Mouse (Mus musculus): ENCODE measurements around the gene Cep78. TPM values are rescaled to one million over a fixed set of nuclear protein-coding genes. Genes with fewer than 3 reads are reported as not detected.
A peak's percentile ranks its signal among the peaks of the same experiment; 100 is the strongest.

Gene Cep78
- polyA plus RNA-seq, 1 experiment from 2014 or later, result 24.2 TPM

DNA sequence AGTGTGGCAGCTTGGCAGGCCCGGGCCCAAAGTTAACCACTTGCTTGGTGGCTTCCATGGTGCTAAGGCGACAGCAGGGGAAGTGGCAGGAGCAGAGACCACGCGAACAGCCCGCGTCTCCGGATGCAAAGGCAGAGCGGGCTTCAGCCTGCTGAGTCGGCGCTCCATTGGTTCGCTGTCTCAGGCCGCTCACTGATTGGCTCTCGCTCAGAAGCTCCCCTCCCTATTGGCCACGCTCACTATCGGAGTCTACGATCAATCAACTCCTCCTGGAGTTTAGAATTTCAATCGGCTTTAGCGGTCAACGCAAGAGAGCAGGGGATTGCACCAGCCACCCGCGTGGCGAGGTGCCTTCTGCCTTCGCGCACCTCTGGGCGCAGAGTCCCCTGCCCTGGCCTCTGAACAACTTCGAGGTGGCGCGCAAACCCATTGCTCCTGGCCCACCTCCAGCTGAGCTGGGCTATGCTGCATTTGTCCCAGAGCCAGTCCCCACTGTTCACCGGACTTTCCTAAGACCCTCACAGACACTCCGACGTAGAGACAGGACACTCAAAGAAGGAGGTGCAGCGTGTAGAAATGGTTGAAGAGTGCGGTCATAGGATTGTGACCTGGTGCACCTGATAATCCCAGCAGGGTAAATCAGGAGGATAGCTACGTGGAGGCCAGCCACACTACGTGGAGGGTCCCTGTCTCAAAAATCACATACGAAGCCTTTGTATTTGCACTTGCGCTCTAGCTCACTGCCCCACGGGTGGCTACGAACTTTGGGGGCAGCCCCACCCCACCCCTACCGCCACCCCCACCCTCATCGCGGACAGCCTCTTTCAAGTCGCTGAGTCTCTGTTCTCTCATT, 59.7 kb downstream of the Cep78 start:
- Histone ChIP-seq H3K4me1 (replicated peaks; ENCODE audit: control insufficient read depth, insufficient read depth, low read length) (peaks cover 18% of the 10 kb centered on the region), H3K9me3 (ENCODE audit: control insufficient read depth, low read length) (no peaks in the 10 kb centered on the region), H3K4me2 (ENCODE audit: low read length) (peak overlapping the region; percentile 91), H3K9ac (ENCODE audit: low read length) (peak overlapping the region; percentile 55), H3K27ac (ENCODE audit: low read depth) (peak overlapping the region; percentile 69), H3K36me3 (ENCODE audit: control insufficient read depth, insufficient read depth, low read length) (no peaks in the 10 kb centered on the region), H3K4me3 (ENCODE audit: low read depth, low read length) (peak overlapping the region; percentile 61), H3K27me3 (replicated peaks; ENCODE audit: control insufficient read depth, insufficient read depth, low read length) (no peaks in the 10 kb centered on the region)
- DNase-seq (ENCODE audit: low spot score) (peak; percentile 88), ATAC-seq (replicated peaks; ENCODE audit: low FRiP score, low TSS enrichment, low read depth) (peak; percentile 99)
- WGBS, result 4% methylated on average over 43 of the region's 43 CpGs

DNA sequence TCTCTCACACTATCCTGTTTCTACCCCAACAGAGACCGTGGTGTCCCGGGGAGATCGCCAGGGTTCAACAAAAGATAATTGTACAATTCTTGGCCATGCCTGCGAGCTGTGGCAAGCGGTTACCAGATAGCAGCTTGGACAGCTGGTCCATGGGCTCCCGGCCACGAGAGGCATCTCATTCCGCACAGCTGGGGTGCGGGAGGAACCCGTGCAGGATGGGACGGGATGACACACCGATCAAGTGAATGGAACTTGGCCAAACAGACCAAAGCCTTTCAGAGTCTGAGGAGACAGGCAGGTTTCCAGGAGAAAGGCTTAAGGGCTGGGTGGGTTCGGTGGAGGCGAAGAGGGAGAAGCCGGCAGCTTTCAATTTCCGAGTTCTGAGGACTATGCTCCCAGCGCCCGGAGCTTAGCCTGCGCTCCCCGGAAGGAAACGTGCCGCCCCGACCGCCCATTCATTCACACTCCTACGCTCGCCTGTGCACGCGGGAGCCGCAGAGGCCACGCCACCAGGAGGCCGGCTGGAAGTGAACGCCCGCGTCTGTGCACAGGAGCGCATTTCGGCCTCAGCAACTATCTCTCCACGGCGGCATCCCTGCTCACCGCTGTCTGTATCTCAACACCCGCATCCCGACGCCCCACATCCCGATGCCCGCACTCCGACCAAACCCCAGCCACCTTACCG, 60.5 kb downstream of the Cep78 start:
- peak overlapping the region; percentile 69 for H3K27ac ChIP-seq (ENCODE audit: low read depth)
- peak overlapping the region; percentile 91 for H3K4me2 ChIP-seq (ENCODE audit: low read length)
- 0 out of 2 replicates have a peak, but pooled peaks cover under 1% of the 10 kb centered on the region for H3K36me3 ChIP-seq (ENCODE audit: control insufficient read depth, insufficient read depth, low read length)
- no peaks in the 10 kb centered on the region for H3K9me3 ChIP-seq (ENCODE audit: control insufficient read depth, low read length)
- H3K4me1 ChIP-seq (replicated peaks; ENCODE audit: control insufficient read depth, insufficient read depth, low read length), result peaks cover 18% of the 10 kb centered on the region
- ATAC-seq (replicated peaks; ENCODE audit: low FRiP score, low TSS enrichment, low read depth), result peak; percentile 66
- H3K9ac ChIP-seq (ENCODE audit: low read length), result peak overlapping the region; percentile 55
- peak overlapping the region; percentile 61 for H3K4me3 ChIP-seq (ENCODE audit: low read depth, low read length)
- H3K27me3 ChIP-seq (replicated peaks; ENCODE audit: control insufficient read depth, insufficient read depth, low read length), result no peaks in the 10 kb centered on the region
- DNase-seq (ENCODE audit: low spot score), result no peak
- WGBS, result under 1% methylated on average over 46 of the region's 46 CpGs

DNA sequence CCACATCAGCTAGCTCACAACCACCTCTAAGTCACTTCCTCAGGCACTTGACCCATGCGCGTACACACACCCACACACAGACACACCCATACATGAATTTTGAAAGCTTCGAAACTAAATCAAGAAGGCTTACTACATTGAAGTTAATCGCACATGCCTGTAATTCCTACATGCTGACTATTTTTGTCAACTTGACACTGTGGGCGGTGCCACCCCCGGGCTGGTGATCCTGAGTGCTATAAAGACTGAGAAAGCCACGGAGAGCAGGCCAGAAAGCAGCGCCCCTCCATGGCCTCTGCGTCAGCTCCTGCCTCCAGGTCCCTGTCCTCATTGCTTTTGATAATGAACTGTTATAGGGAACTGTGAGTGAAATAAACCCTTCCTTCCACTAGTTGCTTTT, 61.4 kb downstream of the Cep78 start:
- Histone ChIP-seq H3K9me3 (ENCODE audit: control insufficient read depth, low read length) (no peaks in the 10 kb centered on the region), H3K4me2 (ENCODE audit: low read length) (peak overlapping the region; percentile 91), H3K4me1 (replicated peaks; ENCODE audit: control insufficient read depth, insufficient read depth, low read length) (peaks cover 18% of the 10 kb centered on the region), H3K4me3 (ENCODE audit: low read depth, low read length) (peak overlapping the region; percentile 61), H3K27me3 (replicated peaks; ENCODE audit: control insufficient read depth, insufficient read depth, low read length) (no peaks in the 10 kb centered on the region), H3K36me3 (ENCODE audit: control insufficient read depth, insufficient read depth, low read length) (peaks cover 7% of the 10 kb centered on the region; the same call in 1 of the 2 replicates), H3K27ac (ENCODE audit: low read depth) (no peak overlapping the region), H3K9ac (ENCODE audit: low read length) (no peak overlapping the region)
- no peak for ATAC-seq (replicated peaks; ENCODE audit: low FRiP score, low TSS enrichment, low read depth)
- peak; percentile 58 for DNase-seq (ENCODE audit: low spot score)
- 29% methylated on average over 9 of the region's 9 CpGs for WGBS

GRCm38 (mm10) chr19:15919336-15919735, 65.5 kb downstream of the Cep78 start:
- no peak overlapping the region for H3K27ac ChIP-seq (ENCODE audit: low read depth)
- H3K27me3 ChIP-seq (replicated peaks; ENCODE audit: control insufficient read depth, insufficient read depth, low read length), result no peaks in the 10 kb centered on the region
- WGBS, result 94% methylated on average over 7 of the region's 7 CpGs
- ATAC-seq (replicated peaks; ENCODE audit: low FRiP score, low TSS enrichment, low read depth), result no peak
- peaks cover 24% of the 10 kb centered on the region; the same call in 1 of the 2 replicates for H3K36me3 ChIP-seq (ENCODE audit: control insufficient read depth, insufficient read depth, low read length)
- H3K9ac ChIP-seq (ENCODE audit: low read length), result no peak overlapping the region
- no peak overlapping the region for H3K4me3 ChIP-seq (ENCODE audit: low read depth, low read length)
- H3K9me3 ChIP-seq (ENCODE audit: control insufficient read depth, low read length), result no peaks in the 10 kb centered on the region
- no peak overlapping the region for H3K4me2 ChIP-seq (ENCODE audit: low read length)
- DNase-seq (ENCODE audit: low spot score), result no peak
- H3K4me1 ChIP-seq (replicated peaks; ENCODE audit: control insufficient read depth, insufficient read depth, low read length), result peaks cover 12% of the 10 kb centered on the region

DNA sequence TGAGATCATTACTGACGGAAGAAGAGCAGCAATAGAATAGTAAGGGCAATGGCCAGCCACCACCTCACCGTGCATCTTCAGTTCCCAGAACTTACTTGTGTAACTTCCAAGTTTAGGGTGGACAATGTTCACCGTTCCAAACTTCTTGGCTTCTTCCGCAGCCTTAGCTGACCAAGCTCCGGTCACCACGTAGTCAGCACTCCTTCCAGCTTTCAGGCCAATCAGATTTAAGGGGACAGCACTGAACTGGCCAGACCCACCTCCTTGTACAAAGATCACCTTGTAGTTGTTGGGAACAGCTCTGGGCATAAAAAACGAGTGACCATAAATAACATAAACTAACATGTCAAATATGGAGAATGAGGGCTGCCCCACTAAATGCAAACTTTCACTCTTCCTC, 66.7 kb downstream of the Cep78 start:
- H3K27me3 ChIP-seq (replicated peaks; ENCODE audit: control insufficient read depth, insufficient read depth, low read length), result no peaks in the 10 kb centered on the region
- no peak overlapping the region for H3K27ac ChIP-seq (ENCODE audit: low read depth)
- H3K36me3 ChIP-seq (ENCODE audit: control insufficient read depth, insufficient read depth, low read length), result peaks cover 33% of the 10 kb centered on the region
- H3K9ac ChIP-seq (ENCODE audit: low read length), result no peak overlapping the region
- DNase-seq (ENCODE audit: low spot score) (no peak), ATAC-seq (replicated peaks; ENCODE audit: low FRiP score, low TSS enrichment, low read depth) (no peak)
- WGBS, result 93% methylated on average over 7 of the region's 7 CpGs
- H3K4me2 ChIP-seq (ENCODE audit: low read length), result no peak overlapping the region
- H3K4me3 ChIP-seq (ENCODE audit: low read depth, low read length), result no peak overlapping the region
- no peaks in the 10 kb centered on the region for H3K9me3 ChIP-seq (ENCODE audit: control insufficient read depth, low read length)
- peaks cover 2% of the 10 kb centered on the region; the same call in 1 of the 2 replicates for H3K4me1 ChIP-seq (replicated peaks; ENCODE audit: control insufficient read depth, insufficient read depth, low read length)

DNA sequence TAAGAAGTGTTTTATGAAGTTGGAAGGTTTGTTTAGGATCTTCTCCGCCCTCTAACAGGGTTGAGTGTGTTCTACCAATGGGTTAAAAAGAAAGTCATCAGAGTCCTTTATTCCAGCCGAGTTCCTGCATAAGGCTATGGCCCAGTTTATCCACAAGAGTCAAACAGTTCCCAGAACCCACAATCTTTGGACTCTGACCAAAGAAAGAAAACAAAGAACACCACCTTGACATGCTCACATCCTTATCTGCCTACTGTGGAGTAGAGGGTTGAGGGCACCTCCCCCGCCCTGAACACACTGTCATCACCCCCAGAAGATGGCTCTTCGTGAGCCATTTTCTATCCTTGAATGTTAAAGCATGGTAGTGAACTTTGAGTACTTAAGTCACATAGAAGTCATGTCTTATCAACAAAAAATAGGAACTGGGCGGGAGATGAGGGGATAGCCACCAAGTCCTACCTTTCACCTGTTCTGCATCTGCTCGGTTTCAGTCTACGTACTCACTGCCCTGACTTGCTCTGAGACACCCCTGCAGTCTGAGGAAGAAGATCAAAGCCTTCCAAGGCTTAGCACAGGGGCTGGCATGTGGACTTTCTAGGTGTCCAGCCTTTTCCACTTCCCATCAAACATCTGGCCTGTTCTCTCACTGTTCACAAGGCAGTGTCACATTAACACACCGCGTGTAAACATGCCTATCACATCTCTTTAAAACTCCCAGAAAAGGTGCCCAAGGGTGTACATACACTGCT, 71.4 kb downstream of the Cep78 start:
- Histone ChIP-seq H3K27ac (ENCODE audit: low read depth) (no peak overlapping the region), H3K9me3 (ENCODE audit: control insufficient read depth, low read length) (no peaks in the 10 kb centered on the region), H3K4me1 (replicated peaks; ENCODE audit: control insufficient read depth, insufficient read depth, low read length) (no peaks in the 10 kb centered on the region), H3K4me2 (ENCODE audit: low read length) (no peak overlapping the region), H3K27me3 (replicated peaks; ENCODE audit: control insufficient read depth, insufficient read depth, low read length) (no peaks in the 10 kb centered on the region), H3K9ac (ENCODE audit: low read length) (no peak overlapping the region), H3K4me3 (ENCODE audit: low read depth, low read length) (no peak overlapping the region), H3K36me3 (ENCODE audit: control insufficient read depth, insufficient read depth, low read length) (peaks cover 41% of the 10 kb centered on the region)
- whole genome bisulfite sequencing, result 92% methylated on average over 9 of the region's 9 CpGs
- no peak for ATAC-seq (replicated peaks; ENCODE audit: low FRiP score, low TSS enrichment, low read depth)
- no peak for DNase-seq (ENCODE audit: low spot score)

GRCm38 (mm10) chr19:15911441-15911840, 73.3 kb downstream of the Cep78 start:
- ATAC-seq (replicated peaks; ENCODE audit: low FRiP score, low TSS enrichment, low read depth) (no peak), DNase-seq (ENCODE audit: low spot score) (no peak)
- no peak overlapping the region for H3K4me3 ChIP-seq (ENCODE audit: low read depth, low read length)
- no peaks in the 10 kb centered on the region for H3K9me3 ChIP-seq (ENCODE audit: control insufficient read depth, low read length)
- no peak overlapping the region for H3K27ac ChIP-seq (ENCODE audit: low read depth)
- no peak overlapping the region for H3K4me2 ChIP-seq (ENCODE audit: low read length)
- H3K36me3 ChIP-seq (ENCODE audit: control insufficient read depth, insufficient read depth, low read length), result peaks cover 34% of the 10 kb centered on the region
- no peaks in the 10 kb centered on the region for H3K27me3 ChIP-seq (replicated peaks; ENCODE audit: control insufficient read depth, insufficient read depth, low read length)
- H3K9ac ChIP-seq (ENCODE audit: low read length), result no peak overlapping the region
- WGBS, result 92% methylated on average over 5 of the region's 5 CpGs
- H3K4me1 ChIP-seq (replicated peaks; ENCODE audit: control insufficient read depth, insufficient read depth, low read length), result no peaks in the 10 kb centered on the region

DNA sequence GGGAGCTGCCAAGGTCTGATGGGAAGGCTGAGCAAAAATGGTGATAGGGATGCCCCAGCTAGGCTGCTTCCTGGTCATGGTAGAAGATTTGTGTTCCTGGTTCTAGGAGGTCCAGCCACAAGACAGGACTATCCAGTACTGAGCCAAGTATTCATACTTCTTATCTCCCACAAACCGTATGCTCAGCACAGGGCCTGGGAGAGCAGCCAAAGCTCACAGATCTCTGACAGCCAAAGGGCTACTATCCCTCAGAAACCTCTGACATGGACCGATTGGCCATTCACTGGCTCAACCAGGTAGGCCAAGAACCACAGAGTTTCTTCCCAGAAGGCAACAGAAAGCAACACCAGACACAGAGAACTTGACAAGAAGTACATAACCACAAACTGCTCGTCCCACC, 73.8 kb downstream of the Cep78 start:
- Histone ChIP-seq H3K9me3 (ENCODE audit: control insufficient read depth, low read length) (no peaks in the 10 kb centered on the region), H3K27ac (ENCODE audit: low read depth) (no peak overlapping the region), H3K27me3 (replicated peaks; ENCODE audit: control insufficient read depth, insufficient read depth, low read length) (no peaks in the 10 kb centered on the region), H3K4me1 (replicated peaks; ENCODE audit: control insufficient read depth, insufficient read depth, low read length) (no peaks in the 10 kb centered on the region), H3K4me3 (ENCODE audit: low read depth, low read length) (no peak overlapping the region), H3K36me3 (ENCODE audit: control insufficient read depth, insufficient read depth, low read length) (peaks cover 38% of the 10 kb centered on the region), H3K9ac (ENCODE audit: low read length) (no peak overlapping the region), H3K4me2 (ENCODE audit: low read length) (no peak overlapping the region)
- WGBS, result 88% methylated on average over 3 of the region's 3 CpGs
- DNase-seq (ENCODE audit: low spot score) (no peak), ATAC-seq (replicated peaks; ENCODE audit: low FRiP score, low TSS enrichment, low read depth) (no peak)

All from intestine, embryonic 14.5 days (tissue).